Mouse (Mus musculus) embryonic facial prominence, embryonic 12.5 days (tissue): ENCODE measurements around the gene Ang6. TPM values are rescaled to one million over a fixed set of nuclear protein-coding genes. Genes with fewer than 3 reads are reported as not detected.
"Not testable (repeated sequence)": the region's sequence is repeated elsewhere in the genome, so short reads cannot be mapped to it uniquely, and the experiment has no call there.

Experiments used
- ATAC-seq: fragments of 200-750 bp; cut with Nextera tagmentation; 2 replicates; pipeline ENCODE4 v1.8.0; 2017; ENCODE audit not compliant: insufficient number of reproducible peaks, insufficient read depth, low FRiP score, low TSS enrichment
- H3K27ac ChIP-seq: fragments of 300-500 bp; sonication (generic); 2 replicates; pipeline ENCODE4 v1.5.1; 2016; ENCODE audit warnings: mild to moderate bottlenecking
- H3K27me3 ChIP-seq: fragments of 300-500 bp; sonication (generic); 2 replicates; pipeline ENCODE4 v1.6.1; 2016; ENCODE audit warnings: mild to moderate bottlenecking, moderate library complexity
- H3K36me3 ChIP-seq: fragments of 300-500 bp; sonication (generic); 2 replicates; pipeline ENCODE4 v1.6.1; 2016; ENCODE audit warnings: mild to moderate bottlenecking
- H3K4me1 ChIP-seq: fragments of 300-500 bp; sonication (generic); 2 replicates; pipeline ENCODE4 v1.6.1; 2016
- H3K4me2 ChIP-seq: fragments of 300-500 bp; sonication (generic); replicated peaks from 2 replicates; pipeline ENCODE4 v1.6.1; 2016; ENCODE audit warnings: mild to moderate bottlenecking, moderate library complexity
- H3K4me3 ChIP-seq: fragments of 300-500 bp; sonication (generic); 2 replicates; pipeline ENCODE4 v1.5.1; 2016; ENCODE audit warnings: mild to moderate bottlenecking
- H3K9ac ChIP-seq: fragments of 300-500 bp; sonication (generic); 2 replicates; pipeline ENCODE4 v1.6.1; 2016; ENCODE audit warnings: mild to moderate bottlenecking, moderate library complexity
- H3K9me3 ChIP-seq: fragments of 300-500 bp; sonication (generic); 2 replicates; pipeline ENCODE4 v1.6.1; 2016; ENCODE audit warnings: mild to moderate bottlenecking, moderate library complexity
- WGBS: fragments of 180-500 bp; shearing (Covaris S2); methylation state at CpG from one replicate; pipeline ENCODE4 v1.1.7; 2016; 5-methylcytosine and 5-hydroxymethylcytosine counted together
- polyA plus RNA-seq: library from polyadenylated mRNA; unstranded; fragments of >200 nt; fragmentation: Nextera tagmentation; extraction: Ambion mirVana; gene quantifications from 2 replicates; pipeline ENCODE4 v1.2.1, GENCODE M21; 2016

The Ang6 gene
- polyA plus RNA-seq: not detected in 2 replicates

- Histone ChIP-seq H3K27ac (no peak within 1 kb of the TSS), H3K4me2 (no peak within 1 kb of the TSS), H3K9ac (no peak within 1 kb of the TSS), H3K27me3 (no peaks in the 10 kb centered on the region), H3K4me3 (no peak within 1 kb of the TSS), H3K4me1 (no peaks in the 10 kb centered on the region), H3K9me3 (no peaks in the 10 kb centered on the region), H3K36me3 (no peaks in the 10 kb centered on the region)
- 72% methylated on average over 1 of the region's 1 CpGs for WGBS
- no peak for ATAC-seq
Observed at GRCm38 (mm10) chr14:44002169-44002568, at the start of gene Ang6. Gene Ang6 (minus strand): TSS chr14:44002269.

- not testable (repeated sequence) for H3K4me2 ChIP-seq, H3K9me3 ChIP-seq, H3K27me3 ChIP-seq, H3K36me3 ChIP-seq, H3K4me1 ChIP-seq, H3K9ac ChIP-seq, H3K4me3 ChIP-seq, ATAC-seq, H3K27ac ChIP-seq
- 93% methylated on average over 2 of the region's 2 CpGs for WGBS
Observed at GRCm38 (mm10) chr14:44046567-44046966, 44.5 kb upstream of the Ang6 start.

DNA sequence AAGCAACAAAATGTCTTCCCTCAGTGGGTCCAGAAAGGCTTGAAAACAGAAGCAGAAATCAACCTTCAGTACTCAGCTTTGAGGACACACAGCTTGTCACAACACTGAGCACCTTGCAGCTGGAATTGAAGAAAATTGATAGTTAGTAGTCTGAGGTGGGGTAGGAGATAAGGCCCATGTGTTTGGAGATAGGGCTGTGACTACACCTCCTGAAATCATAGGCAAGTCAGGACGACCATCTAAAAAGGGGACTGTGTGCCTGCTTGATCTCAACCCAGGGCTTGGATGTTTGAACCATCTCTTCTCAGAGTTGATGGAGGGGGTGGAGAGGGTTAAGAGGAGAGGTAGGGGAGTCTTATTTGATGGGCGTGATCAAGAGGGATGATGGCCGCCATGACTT is 29.8 kb upstream of the Ang6 start:
- ATAC-seq, H3K27ac ChIP-seq, H3K9me3 ChIP-seq, H3K4me3 ChIP-seq, H3K9ac ChIP-seq, H3K27me3 ChIP-seq, H3K4me2 ChIP-seq, H3K4me1 ChIP-seq, H3K36me3 ChIP-seq: not testable (repeated sequence)
- 74% methylated on average over 1 of the region's 3 CpGs for WGBS

DNA sequence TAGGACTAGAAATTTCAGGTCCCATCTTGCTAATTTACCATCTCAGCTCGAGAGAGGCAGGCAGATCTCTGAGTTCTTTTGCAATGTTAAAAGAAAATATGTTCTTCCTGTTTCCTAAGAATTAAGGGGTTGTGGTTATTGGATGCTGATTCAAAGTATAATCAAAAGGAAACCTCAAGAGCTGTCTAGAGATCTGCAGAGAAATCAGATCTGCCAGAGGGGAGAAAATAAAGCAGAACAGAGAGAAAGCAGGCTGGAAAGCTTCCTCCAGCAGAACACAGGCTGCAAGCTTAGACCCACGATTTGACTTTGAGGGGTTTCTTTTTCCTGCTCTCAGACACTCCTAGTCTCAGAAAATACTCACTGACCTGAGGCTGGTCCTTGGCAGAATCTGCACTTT is 7.6 kb upstream of the Ang6 start:
- not testable (repeated sequence) for H3K4me1 ChIP-seq, ATAC-seq, H3K4me3 ChIP-seq, H3K36me3 ChIP-seq, H3K4me2 ChIP-seq, H3K27ac ChIP-seq, H3K9me3 ChIP-seq, H3K27me3 ChIP-seq, H3K9ac ChIP-seq
- 33% methylated on average over 2 of the region's 2 CpGs for WGBS

GRCm38 (mm10) chr14:44008021-44008420 is 6.0 kb upstream of the Ang6 start:
- not testable (repeated sequence) for H3K27ac ChIP-seq, H3K9ac ChIP-seq, H3K9me3 ChIP-seq, H3K4me3 ChIP-seq, H3K4me2 ChIP-seq, H3K4me1 ChIP-seq, H3K27me3 ChIP-seq, ATAC-seq, H3K36me3 ChIP-seq
- no CpG with 5 or more reads among the region's 1 CpGs for WGBS

- H3K36me3 ChIP-seq: no peaks in the 10 kb centered on the region
- no peak overlapping the region for H3K4me2 ChIP-seq
- WGBS: 86% methylated on average over 3 of the region's 3 CpGs
- no peaks in the 10 kb centered on the region for H3K9me3 ChIP-seq
- ATAC-seq: no peak
- H3K4me3 ChIP-seq: no peak overlapping the region
- H3K9ac ChIP-seq: no peak overlapping the region
- H3K4me1 ChIP-seq: no peaks in the 10 kb centered on the region
- H3K27ac ChIP-seq: no peak overlapping the region
- H3K27me3 ChIP-seq: no peaks in the 10 kb centered on the region
Observed at GRCm38 (mm10) chr14:44001600-44001999, 469 bp downstream of the Ang6 start.

- not testable (repeated sequence) for H3K4me3 ChIP-seq, H3K9ac ChIP-seq, H3K27me3 ChIP-seq, H3K9me3 ChIP-seq, H3K36me3 ChIP-seq, H3K27ac ChIP-seq, H3K4me2 ChIP-seq, ATAC-seq, H3K4me1 ChIP-seq
- 84% methylated on average over 2 of the region's 2 CpGs for WGBS
Observed at GRCm38 (mm10) chr14:43998455-43999000, 3.5 kb downstream of the Ang6 start.

DNA sequence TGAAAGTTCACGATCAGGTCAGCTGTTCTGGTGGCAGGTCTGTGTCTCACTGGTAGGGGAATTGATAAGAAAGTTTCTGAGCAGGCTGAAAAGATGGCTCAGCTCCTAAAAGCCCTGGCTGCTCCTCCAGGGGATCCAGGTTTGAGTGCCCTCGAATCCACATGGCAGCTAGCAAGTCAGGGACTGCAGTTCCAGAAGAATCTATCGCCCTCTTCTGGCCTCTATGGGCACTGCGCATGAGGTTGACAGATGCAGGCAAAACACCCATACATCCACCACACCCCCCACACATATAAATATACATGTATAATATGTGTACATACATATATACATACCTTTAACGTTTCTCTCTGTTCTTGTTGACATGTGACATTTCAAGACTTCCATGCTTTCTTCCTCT is 14.7 kb downstream of the Ang6 start:
- not testable (repeated sequence) for H3K4me3 ChIP-seq, H3K4me2 ChIP-seq, H3K4me1 ChIP-seq, H3K36me3 ChIP-seq, ATAC-seq, H3K27ac ChIP-seq, H3K9ac ChIP-seq, H3K9me3 ChIP-seq, H3K27me3 ChIP-seq
- WGBS: 16% methylated on average over 5 of the region's 5 CpGs

DNA sequence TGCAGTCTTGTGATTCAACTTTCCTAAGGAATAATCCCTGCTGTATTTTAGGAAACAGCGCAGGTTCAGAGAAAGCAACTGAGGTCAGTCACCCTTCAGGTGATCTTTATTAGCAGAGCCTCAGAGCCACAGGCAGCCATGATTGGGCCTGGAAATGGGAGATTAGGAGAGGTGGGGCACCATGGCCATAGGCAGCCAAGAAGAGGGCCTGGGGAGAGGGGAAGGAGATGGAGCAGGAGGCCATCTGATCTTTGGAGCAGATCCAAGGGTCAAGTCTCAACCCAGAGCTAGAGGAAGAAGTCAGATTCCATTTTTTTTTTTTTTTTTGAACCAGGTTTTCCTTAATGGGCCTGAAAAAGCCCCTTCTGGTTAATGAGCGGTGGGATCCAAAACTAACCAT is 15.9 kb downstream of the Ang6 start:
- 76% methylated on average over 2 of the region's 2 CpGs for WGBS
- H3K4me1 ChIP-seq: no peaks in the 10 kb centered on the region
- no peaks in the 10 kb centered on the region for H3K36me3 ChIP-seq
- no peak overlapping the region for H3K4me3 ChIP-seq
- ATAC-seq: no peak
- H3K27me3 ChIP-seq: no peaks in the 10 kb centered on the region
- H3K27ac ChIP-seq: no peak overlapping the region
- no peak overlapping the region for H3K9ac ChIP-seq
- no peak overlapping the region for H3K4me2 ChIP-seq
- no peaks in the 10 kb centered on the region for H3K9me3 ChIP-seq

DNA sequence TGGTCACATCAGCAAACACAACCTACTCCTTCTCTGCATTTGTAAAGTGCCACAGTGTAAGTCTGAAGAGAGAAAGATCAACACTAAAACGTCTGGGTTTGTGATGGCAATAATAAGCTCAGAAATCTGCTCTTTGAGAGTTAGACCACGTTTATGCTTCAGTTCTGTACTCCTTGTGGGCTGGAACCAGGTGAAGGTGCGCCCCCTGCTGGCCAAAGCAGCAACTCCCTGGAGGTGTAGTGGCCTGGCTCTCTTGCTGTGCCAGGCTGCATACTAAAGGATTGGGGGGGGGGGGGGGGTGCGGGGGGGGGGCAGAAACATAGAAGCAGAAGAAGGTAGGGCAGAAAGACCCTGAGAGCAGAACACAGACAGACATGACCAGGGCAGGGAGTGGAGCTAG is 18.2 kb downstream of the Ang6 start:
- Histone ChIP-seq H3K36me3 (no peaks in the 10 kb centered on the region), H3K9ac (no peak overlapping the region), H3K4me1 (no peaks in the 10 kb centered on the region), H3K27me3 (no peaks in the 10 kb centered on the region), H3K9me3 (no peaks in the 10 kb centered on the region), H3K4me3 (no peak overlapping the region), H3K27ac (no peak overlapping the region), H3K4me2 (no peak overlapping the region)
- ATAC-seq: no peak
- WGBS: 5% methylated on average over 4 of the region's 4 CpGs

- Histone ChIP-seq H3K4me1 (no peaks in the 10 kb centered on the region), H3K4me3 (no peak overlapping the region), H3K36me3 (no peaks in the 10 kb centered on the region), H3K27me3 (no peaks in the 10 kb centered on the region), H3K9ac (no peak overlapping the region), H3K9me3 (no peaks in the 10 kb centered on the region), H3K4me2 (no peak overlapping the region), H3K27ac (no peak overlapping the region)
- no peak for ATAC-seq
- 63% methylated on average over 4 of the region's 4 CpGs for WGBS
Observed at GRCm38 (mm10) chr14:43983454-43983853, 18.6 kb downstream of the Ang6 start.

- H3K4me2 ChIP-seq, H3K36me3 ChIP-seq, H3K9ac ChIP-seq, H3K4me1 ChIP-seq, H3K9me3 ChIP-seq, ATAC-seq, H3K27ac ChIP-seq, H3K4me3 ChIP-seq, H3K27me3 ChIP-seq: not testable (repeated sequence)
- no CpG with 5 or more reads among the region's 2 CpGs for WGBS
Observed at GRCm38 (mm10) chr14:43956769-43957168, 45.3 kb downstream of the Ang6 start, which contains the start of gene Ang5. Gene Ang5 (plus strand): TSS chr14:43957069.

DNA sequence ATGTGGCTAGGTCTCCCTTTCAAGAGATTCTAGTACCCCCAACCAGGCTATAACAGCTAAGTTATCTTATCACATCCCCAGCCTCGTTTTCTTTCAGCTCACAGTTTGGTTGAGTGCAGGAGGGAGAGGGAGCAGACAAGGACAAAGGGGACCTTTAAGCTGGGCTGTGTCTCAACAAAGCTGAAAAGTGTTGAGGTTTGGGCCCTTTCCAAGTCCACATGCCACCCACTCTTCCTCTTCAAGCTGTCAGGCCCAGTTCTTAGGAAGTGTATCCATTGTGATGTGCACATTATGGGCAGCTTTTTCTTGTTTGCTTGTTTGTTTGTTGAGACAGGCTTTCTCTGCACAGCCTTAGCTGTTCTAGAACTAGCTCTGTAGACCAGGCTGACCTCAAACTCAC is 47.0 kb downstream of the Ang6 start:
- no CpG with 5 or more reads among the region's 1 CpGs for WGBS
- ATAC-seq, H3K36me3 ChIP-seq: not testable (repeated sequence)

More for the DNA sequence above, 47.0 kb downstream of the Ang6 start:
- not testable (repeated sequence) for H3K4me1 ChIP-seq, H3K27me3 ChIP-seq, H3K4me3 ChIP-seq, H3K9ac ChIP-seq, H3K4me2 ChIP-seq, H3K9me3 ChIP-seq, H3K27ac ChIP-seq
